Mouse (Mus musculus): ENCODE measurements around the gene Abcb6. TPM values are rescaled to one million over a fixed set of nuclear protein-coding genes. Genes with fewer than 3 reads are reported as not detected.

Gene Abcb6
- total and polyA plus RNA-seq, 3 experiments: 15.5 to 29.0 (median 19.2) TPM

GRCm38 (mm10) chr1:75226138-75226537, 45.9 kb upstream of the Abcb6 start:
- Histone ChIP-seq H3K4me1 (ENCODE audit: control insufficient read depth in 1 of 2, insufficient read depth in 2 of 2) (peaks cover 15 to 35% of the 10 kb centered on the region in 2 experiments), H3K4me3 (replicated peaks in 1 of 3; ENCODE audit: low read depth in 2 of 3, low read length in 2 of 3, poor library complexity in 1 of 3) (no peak overlapping the region), H3K79me2 (replicated peaks; ENCODE audit: control insufficient read depth, extremely low read depth, insufficient read depth, poor library complexity, severe bottlenecking) (no peaks in the 10 kb centered on the region), H3K9me3 (replicated peaks; ENCODE audit: low read length) (no peaks in the 10 kb centered on the region), H3K9ac (ENCODE audit: insufficient read depth, low read depth) (no peak overlapping the region), H3K36me3 (replicated peaks in 1 of 2; ENCODE audit: control insufficient read depth in 1 of 2, insufficient read depth in 1 of 2, low read length in 1 of 2) (no peaks in the 10 kb centered on the region), H3K27me3 (replicated peaks) (peaks cover 6% of the 10 kb centered on the region), H3K27ac (ENCODE audit: insufficient read depth, low read depth) (no peak overlapping the region), H3K4me2 (ENCODE audit: insufficient read depth, low read depth, poor library complexity, severe bottlenecking) (no peak overlapping the region)
- TF ChIP-seq SMC3 (IDR thresholded peaks at IDR 0.05; ENCODE audit: low read depth, low read length) (no peak), MAX (IDR thresholded peaks at IDR 0.05; ENCODE audit: low read length) (no peak), TCF12 (IDR thresholded peaks at IDR 0.05; ENCODE audit: low read depth, low read length) (no peak)
- in situ Hi-C loops (cut with MboI; ENCODE audit: low pct_ligation_motif_present, low pct_unique_long_range_greater_than_20kb, low sequenced_read_pairs) (no loop called here), dilution Hi-C loops (cut with MboI; ENCODE audit: extremely low pct_ligation_motif_present, extremely low pct_unique_long_range_greater_than_20kb, low sequenced_read_pairs) (no loop called here)
- DNase-seq (ENCODE audit: extremely low read depth): no peak

- in situ Hi-C loops (cut with MboI; ENCODE audit: low pct_ligation_motif_present, low pct_unique_long_range_greater_than_20kb, low sequenced_read_pairs): no loop called here
These were observed 45.3 kb upstream of the Abcb6 start for GRCm38 (mm10) chr1:75225473-75225872.

GRCm38 (mm10) chr1:75223532-75223931, 43.3 kb upstream of the Abcb6 start:
- Histone ChIP-seq H3K4me1 (ENCODE audit: control insufficient read depth in 1 of 2, insufficient read depth in 2 of 2) (peaks cover 15 to 34% of the 10 kb centered on the region in 2 experiments), H3K27me3 (replicated peaks) (peaks cover 4% of the 10 kb centered on the region)

More at GRCm38 (mm10) chr1:75225473-75225872, 45.3 kb upstream of the Abcb6 start:
- H3K9me3 ChIP-seq (replicated peaks; ENCODE audit: low read length): no peaks in the 10 kb centered on the region
- dilution Hi-C loops (cut with MboI; ENCODE audit: extremely low pct_ligation_motif_present, extremely low pct_unique_long_range_greater_than_20kb, low sequenced_read_pairs): no loop called here
- H3K79me2 ChIP-seq (replicated peaks; ENCODE audit: control insufficient read depth, extremely low read depth, insufficient read depth, poor library complexity, severe bottlenecking): no peaks in the 10 kb centered on the region
- no peak overlapping the region for H3K4me2 ChIP-seq (ENCODE audit: insufficient read depth, low read depth, poor library complexity, severe bottlenecking)
- DNase-seq (ENCODE audit: extremely low read depth): no peak
- H3K4me3 ChIP-seq (replicated peaks in 1 of 3; ENCODE audit: low read depth in 2 of 3, low read length in 2 of 3, poor library complexity in 1 of 3): no peak overlapping the region
- peaks cover 6% of the 10 kb centered on the region for H3K27me3 ChIP-seq (replicated peaks)
- no peaks in the 10 kb centered on the region for H3K36me3 ChIP-seq (replicated peaks in 1 of 2; ENCODE audit: control insufficient read depth in 1 of 2, insufficient read depth in 1 of 2, low read length in 1 of 2)
- peaks cover 15 to 30% of the 10 kb centered on the region in 2 experiments for H3K4me1 ChIP-seq (ENCODE audit: control insufficient read depth in 1 of 2, insufficient read depth in 2 of 2)
- TF ChIP-seq CHD1 (IDR thresholded peaks at IDR 0.05; ENCODE audit: low read depth, low read length): no peak
- no peak for TF ChIP-seq RAD21 (IDR thresholded peaks at IDR 0.05; ENCODE audit: low read depth, low read length)
- TF ChIP-seq SIN3A (IDR thresholded peaks at IDR 0.05; ENCODE audit: low read length): no peak
- TF ChIP-seq TCF12 (IDR thresholded peaks at IDR 0.05; ENCODE audit: low read depth, low read length): no peak
- no peak for TF ChIP-seq ZMIZ1 (IDR thresholded peaks at IDR 0.05; ENCODE audit: low read depth, low read length)
- TF ChIP-seq EP300 (IDR thresholded peaks at IDR 0.05; ENCODE audit: low read length): no peak
- no peak for TF ChIP-seq JUND (conservative IDR thresholded peaks at IDR 0.05; ENCODE audit: low read depth, low read length)
- TF ChIP-seq ZNF384 (IDR thresholded peaks at IDR 0.05; ENCODE audit: low read depth, low read length): no peak
- no peak for TF ChIP-seq MEF2A (IDR thresholded peaks at IDR 0.05; ENCODE audit: borderline replicate concordance, low read depth, low read length)
- no peak for TF ChIP-seq HCFC1 (IDR thresholded peaks at IDR 0.05; ENCODE audit: low read depth, low read length)
- no peak for TF ChIP-seq CTCF (conservative IDR thresholded peaks at IDR 0.05 in 1 of 2, IDR thresholded peaks at IDR 0.05 in 1 of 2; ENCODE audit: low read depth in 2 of 2, low read length in 2 of 2)
- no peak for TF ChIP-seq E2F4 (IDR thresholded peaks at IDR 0.05; ENCODE audit: insufficient replicate concordance, low read depth, low read length)
- no peak for TF ChIP-seq ELF1 (IDR thresholded peaks at IDR 0.05; ENCODE audit: low read depth, low read length)
- no peak for TF ChIP-seq ZC3H11A (IDR thresholded peaks at IDR 0.05; ENCODE audit: low read depth, low read length)
- TF ChIP-seq GABPA (IDR thresholded peaks at IDR 0.05; ENCODE audit: insufficient replicate concordance, low read depth, low read length): no peak
- no peak for TF ChIP-seq JUN (IDR thresholded peaks at IDR 0.05; ENCODE audit: insufficient read depth, low read depth, low read length)
- no peak for TF ChIP-seq PAX5 (IDR thresholded peaks at IDR 0.05; ENCODE audit: low read length)
- no peak for TF ChIP-seq IRF4 (IDR thresholded peaks at IDR 0.05; ENCODE audit: low read depth, low read length)
- TF ChIP-seq NRF1 (IDR thresholded peaks at IDR 0.05; ENCODE audit: low read depth, low read length): no peak
- H3K27ac ChIP-seq (ENCODE audit: insufficient read depth, low read depth): no peak overlapping the region
- no peak overlapping the region for H3K9ac ChIP-seq (ENCODE audit: insufficient read depth, low read depth)

More at GRCm38 (mm10) chr1:75223532-75223931, 43.3 kb upstream of the Abcb6 start:
- H3K27ac ChIP-seq (ENCODE audit: insufficient read depth, low read depth): no peak overlapping the region
- peak overlapping the region; percentile 75 for H3K9ac ChIP-seq (ENCODE audit: insufficient read depth, low read depth)
- peak; percentile 47 for DNase-seq (ENCODE audit: extremely low read depth)
- H3K36me3 ChIP-seq (replicated peaks in 1 of 2; ENCODE audit: control insufficient read depth in 1 of 2, insufficient read depth in 1 of 2, low read length in 1 of 2): no peaks in the 10 kb centered on the region
- TF ChIP-seq EP300 (IDR thresholded peaks at IDR 0.05; ENCODE audit: low read length) (peak; percentile 69), PAX5 (IDR thresholded peaks at IDR 0.05; ENCODE audit: low read length) (no peak), MEF2A (IDR thresholded peaks at IDR 0.05; ENCODE audit: borderline replicate concordance, low read depth, low read length) (0 out of 2 replicates have a peak, but pooled peaks have one; percentile 21), JUN (IDR thresholded peaks at IDR 0.05; ENCODE audit: insufficient read depth, low read depth, low read length) (no peak), TCF12 (IDR thresholded peaks at IDR 0.05; ENCODE audit: low read depth, low read length) (no peak), SIN3A (IDR thresholded peaks at IDR 0.05; ENCODE audit: low read length) (no peak), BHLHE40 (IDR thresholded peaks at IDR 0.05; ENCODE audit: low read depth, low read length) (no peak), ZMIZ1 (IDR thresholded peaks at IDR 0.05; ENCODE audit: low read depth, low read length) (no peak), RCOR1 (conservative IDR thresholded peaks at IDR 0.05; ENCODE audit: low read depth, low read length) (no peak), IRF4 (IDR thresholded peaks at IDR 0.05; ENCODE audit: low read depth, low read length) (peak; percentile 84)
- dilution Hi-C loops (cut with MboI; ENCODE audit: extremely low pct_ligation_motif_present, extremely low pct_unique_long_range_greater_than_20kb, low sequenced_read_pairs): no loop called here
- peaks cover 4% of the 10 kb centered on the region for H3K79me2 ChIP-seq (replicated peaks; ENCODE audit: control insufficient read depth, extremely low read depth, insufficient read depth, poor library complexity, severe bottlenecking)
- H3K9me3 ChIP-seq (replicated peaks; ENCODE audit: low read length): peaks cover 2% of the 10 kb centered on the region
- H3K4me3 ChIP-seq (replicated peaks in 1 of 3; ENCODE audit: low read depth in 2 of 3, low read length in 2 of 3, poor library complexity in 1 of 3): no peak overlapping the region
- H3K4me2 ChIP-seq (ENCODE audit: insufficient read depth, low read depth, poor library complexity, severe bottlenecking): peak overlapping the region; percentile 55
- in situ Hi-C loops (cut with MboI; ENCODE audit: low pct_ligation_motif_present, low pct_unique_long_range_greater_than_20kb, low sequenced_read_pairs): no loop called here
